Mouse (Mus musculus) ES-E14 (cell line): ENCODE results near the gene Unc79.

Experiments used
- HCFC1 ChIP-seq: IDR thresholded peaks from 2 replicates; pipeline ENCODE4 v1.6.1; 2012; ENCODE audit warnings: low read length, inconsistent platforms, borderline replicate concordance; ENCODE audit not compliant: insufficient read depth
- MAFK ChIP-seq: IDR thresholded peaks from 2 replicates; pipeline ENCODE4 v1.6.1; 2014; ENCODE audit warnings: mild to moderate bottlenecking, low read depth, low read length, inconsistent platforms; ENCODE audit not compliant: insufficient read depth
- ZC3H11A ChIP-seq: IDR thresholded peaks from 2 replicates; pipeline ENCODE4 v1.6.1; 2012; ENCODE audit warnings: low read depth, mild to moderate bottlenecking, inconsistent platforms, low read length, borderline replicate concordance
- ZNF384 ChIP-seq: IDR thresholded peaks from 2 replicates; pipeline ENCODE4 v1.6.1; 2012; ENCODE audit warnings: low read depth, low read length, inconsistent platforms

- TF ChIP-seq ZC3H11A (no peak), MAFK (no peak), ZNF384 (no peak), HCFC1 (no peak)
These were observed 212.1 kb downstream of the Unc79 start for GRCm38 (mm10) chr12:103160721-103161120.
